Mouse (Mus musculus): ENCODE data around the gene March10. TPM values are rescaled to one million over a fixed set of nuclear protein-coding genes. Genes with fewer than 3 reads are reported as not detected.

Gene March10
- polyA plus RNA-seq, 1 experiment: not detected

DNA sequence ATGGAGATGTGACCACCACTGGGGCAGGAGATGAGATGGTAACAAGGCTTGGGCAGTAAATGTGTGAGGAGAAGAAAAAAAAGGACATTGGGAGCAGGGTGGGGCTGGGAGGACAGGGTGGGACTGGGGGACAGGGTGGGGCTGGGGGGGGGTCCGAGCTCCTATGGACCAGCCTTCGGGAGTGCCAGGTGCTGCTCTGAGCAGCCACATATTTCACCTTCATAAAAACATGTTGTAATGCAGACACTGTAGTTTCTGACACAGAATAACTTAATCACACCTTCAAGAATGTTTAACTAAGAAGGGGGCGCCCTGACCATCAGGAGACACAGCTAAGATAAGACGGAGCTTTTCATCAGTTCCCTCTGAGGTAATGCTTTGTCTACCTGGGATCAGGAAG lies 4.0 kb downstream of the March10 start:
- no peak overlapping the region for H3K27ac ChIP-seq (ENCODE audit: insufficient read depth, low read length)
- H3K4me3 ChIP-seq (ENCODE audit: low read depth, low read length): no peak overlapping the region
- TF ChIP-seq POLR2A (IDR thresholded peaks at IDR 0.05; ENCODE audit: insufficient read depth, low read length) (no peak), CTCF (IDR thresholded peaks at IDR 0.05; ENCODE audit: low read depth, low read length) (no peak), EP300 (IDR thresholded peaks at IDR 0.05; ENCODE audit: insufficient read depth, low read depth, low read length) (no peak)
- no peaks in the 10 kb centered on the region for H3K4me1 ChIP-seq (ENCODE audit: control insufficient read depth, insufficient read depth, low read length)
- no peaks in the 10 kb centered on the region for H3K36me3 ChIP-seq (ENCODE audit: control insufficient read depth, insufficient read depth, low read length, poor library complexity, severe bottlenecking)
- H3K27me3 ChIP-seq (ENCODE audit: control insufficient read depth, insufficient read depth, low read length, poor library complexity, severe bottlenecking): no peaks in the 10 kb centered on the region; the same call in 1 of the 2 replicates
- H3K9ac ChIP-seq (ENCODE audit: low read depth, poor library complexity, severe bottlenecking): no peak overlapping the region
- H3K9me3 ChIP-seq (replicated peaks; ENCODE audit: control insufficient read depth, insufficient read depth, low read length, poor library complexity, severe bottlenecking): no peaks in the 10 kb centered on the region

DNA sequence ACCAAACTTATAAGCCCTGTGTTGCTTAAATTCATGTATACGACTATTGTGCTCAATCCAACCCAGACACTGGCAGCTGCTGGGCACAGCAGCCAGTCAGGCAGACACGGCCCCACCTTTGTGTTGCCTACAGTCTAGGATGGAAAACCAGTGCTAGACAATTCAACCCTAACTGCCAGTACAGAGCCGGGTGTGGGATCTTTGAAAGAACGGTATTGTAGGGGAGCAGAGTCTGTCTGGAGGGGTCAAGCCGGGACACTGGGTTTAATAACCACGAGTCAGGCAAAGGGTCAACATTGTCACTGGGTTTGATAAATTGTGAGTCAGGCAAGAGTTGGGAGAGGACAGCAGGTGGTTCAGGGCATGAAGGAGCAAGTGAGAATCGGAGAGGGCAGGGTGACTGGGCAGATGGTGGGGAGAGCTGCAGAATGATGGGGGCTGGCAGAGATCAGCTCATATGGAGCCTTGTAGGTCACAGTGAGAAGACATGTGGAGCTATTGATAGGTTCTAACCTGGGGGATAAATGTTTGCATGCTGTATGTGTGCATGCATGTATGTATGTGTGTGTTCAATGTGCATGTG lies 4.9 kb downstream of the March10 start:
- Histone ChIP-seq H3K27me3 (ENCODE audit: control insufficient read depth, insufficient read depth, low read length, poor library complexity, severe bottlenecking) (no peaks in the 10 kb centered on the region; the same call in 1 of the 2 replicates), H3K4me3 (ENCODE audit: low read depth, low read length) (no peak overlapping the region), H3K9ac (ENCODE audit: low read depth, poor library complexity, severe bottlenecking) (no peak overlapping the region)

DNA sequence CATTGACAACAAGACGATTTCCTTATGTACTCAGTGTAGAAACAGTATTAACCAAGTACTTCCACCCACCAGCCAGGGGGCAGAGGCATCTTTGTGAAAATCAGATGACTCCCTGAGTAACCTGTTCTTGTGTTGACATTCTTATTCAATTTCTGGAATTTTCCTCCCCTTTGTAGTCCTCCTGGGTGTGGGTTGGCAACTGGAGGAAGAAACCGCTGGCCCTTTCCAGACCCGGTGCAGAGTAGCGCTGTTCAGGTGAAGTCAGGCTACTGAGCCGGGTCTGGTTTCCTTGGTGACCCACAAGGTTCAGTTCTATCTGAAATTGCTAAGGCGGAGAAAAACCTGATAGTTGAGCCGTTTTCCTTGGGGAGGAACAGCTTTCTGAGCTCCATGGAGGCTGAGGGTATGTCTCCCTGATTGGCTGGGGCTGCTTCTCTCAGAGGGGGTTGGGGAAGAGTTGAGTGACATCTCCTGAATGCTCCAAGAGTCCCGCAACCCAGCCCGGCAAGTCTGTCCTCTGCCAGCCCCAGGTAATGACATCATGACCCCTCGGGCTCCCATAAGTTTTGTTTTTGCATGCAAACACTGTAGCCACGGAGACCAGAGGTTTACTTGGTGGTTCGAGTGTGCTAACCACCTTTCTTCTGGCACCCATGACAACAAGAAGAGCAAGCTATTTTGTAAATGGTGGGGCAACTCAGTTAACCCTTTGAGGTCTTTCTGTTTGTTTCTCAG lies 6.8 kb downstream of the March10 start:
- no peaks in the 10 kb centered on the region for H3K4me1 ChIP-seq (ENCODE audit: control insufficient read depth, insufficient read depth, low read length)
- H3K9me3 ChIP-seq (replicated peaks; ENCODE audit: control insufficient read depth, insufficient read depth, low read length, poor library complexity, severe bottlenecking): no peaks in the 10 kb centered on the region
- H3K9ac ChIP-seq (ENCODE audit: low read depth, poor library complexity, severe bottlenecking): no peak overlapping the region
- no peak overlapping the region for H3K4me3 ChIP-seq (ENCODE audit: low read depth, low read length)
- no peaks in the 10 kb centered on the region for H3K27me3 ChIP-seq (ENCODE audit: control insufficient read depth, insufficient read depth, low read length, poor library complexity, severe bottlenecking)
- TF ChIP-seq POLR2A (IDR thresholded peaks at IDR 0.05; ENCODE audit: insufficient read depth, low read length) (no peak), CTCF (IDR thresholded peaks at IDR 0.05; ENCODE audit: low read depth, low read length) (no peak), EP300 (IDR thresholded peaks at IDR 0.05; ENCODE audit: insufficient read depth, low read depth, low read length) (no peak)
- no peaks in the 10 kb centered on the region for H3K36me3 ChIP-seq (ENCODE audit: control insufficient read depth, insufficient read depth, low read length, poor library complexity, severe bottlenecking)
- no peak overlapping the region for H3K27ac ChIP-seq (ENCODE audit: insufficient read depth, low read length)

More for the DNA sequence above, 4.9 kb downstream of the March10 start:
- TF ChIP-seq CTCF (IDR thresholded peaks at IDR 0.05; ENCODE audit: low read depth, low read length) (no peak), POLR2A (IDR thresholded peaks at IDR 0.05; ENCODE audit: insufficient read depth, low read length) (no peak), EP300 (IDR thresholded peaks at IDR 0.05; ENCODE audit: insufficient read depth, low read depth, low read length) (no peak)
- Histone ChIP-seq H3K36me3 (ENCODE audit: control insufficient read depth, insufficient read depth, low read length, poor library complexity, severe bottlenecking) (no peaks in the 10 kb centered on the region), H3K27ac (ENCODE audit: insufficient read depth, low read length) (no peak overlapping the region), H3K9me3 (replicated peaks; ENCODE audit: control insufficient read depth, insufficient read depth, low read length, poor library complexity, severe bottlenecking) (no peaks in the 10 kb centered on the region), H3K4me1 (ENCODE audit: control insufficient read depth, insufficient read depth, low read length) (no peaks in the 10 kb centered on the region)

DNA sequence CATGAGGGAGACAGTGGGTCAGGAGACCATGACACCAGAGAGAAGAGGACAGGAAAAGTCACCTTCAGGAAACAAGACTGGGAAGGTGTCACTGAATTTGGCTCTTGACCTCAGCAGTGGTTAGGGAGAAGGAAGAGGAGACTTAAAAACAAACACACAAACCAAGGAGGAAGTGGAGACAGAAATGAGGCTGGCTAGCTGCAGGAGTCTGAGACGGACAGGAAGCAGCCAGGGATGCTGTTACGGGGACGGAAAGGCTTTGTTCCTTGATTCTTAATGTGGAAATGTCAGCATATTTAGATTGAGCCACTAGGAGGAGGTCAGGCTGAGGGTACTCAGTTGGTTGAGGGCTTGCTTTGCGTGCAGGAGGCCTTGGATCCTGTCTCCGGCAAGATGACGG lies 8.9 kb downstream of the March10 start:
- H3K27ac ChIP-seq (ENCODE audit: insufficient read depth, low read length): no peak overlapping the region

DNA sequence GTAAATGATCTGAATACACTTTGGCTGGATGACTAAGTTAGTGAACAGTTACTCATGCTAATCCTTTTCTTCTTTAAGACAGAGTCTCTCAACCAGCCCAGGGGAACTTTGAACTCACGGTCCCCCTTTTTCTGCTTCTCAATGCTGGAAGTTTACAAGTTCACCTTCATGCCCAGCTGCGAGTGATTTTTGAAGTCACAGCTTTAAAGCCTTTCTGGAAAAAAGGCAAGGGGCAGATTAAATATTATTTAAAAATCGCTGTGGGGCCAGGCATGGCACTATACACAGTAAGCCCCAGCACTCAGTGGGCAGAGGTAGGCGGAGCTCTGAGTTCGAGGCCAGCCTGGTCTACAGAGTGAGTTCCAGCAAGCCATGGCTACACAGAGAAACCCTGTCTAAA lies 10.3 kb downstream of the March10 start:
- TF ChIP-seq CTCF (IDR thresholded peaks at IDR 0.05; ENCODE audit: low read depth, low read length) (no peak), POLR2A (IDR thresholded peaks at IDR 0.05; ENCODE audit: insufficient read depth, low read length) (no peak), EP300 (IDR thresholded peaks at IDR 0.05; ENCODE audit: insufficient read depth, low read depth, low read length) (no peak)
- no peak overlapping the region for H3K27ac ChIP-seq (ENCODE audit: insufficient read depth, low read length)
- no peaks in the 10 kb centered on the region for H3K9me3 ChIP-seq (replicated peaks; ENCODE audit: control insufficient read depth, insufficient read depth, low read length, poor library complexity, severe bottlenecking)

More for the DNA sequence above, 8.9 kb downstream of the March10 start:
- Histone ChIP-seq H3K4me1 (ENCODE audit: control insufficient read depth, insufficient read depth, low read length) (no peaks in the 10 kb centered on the region), H3K36me3 (ENCODE audit: control insufficient read depth, insufficient read depth, low read length, poor library complexity, severe bottlenecking) (no peaks in the 10 kb centered on the region), H3K27me3 (ENCODE audit: control insufficient read depth, insufficient read depth, low read length, poor library complexity, severe bottlenecking) (no peaks in the 10 kb centered on the region), H3K4me3 (ENCODE audit: low read depth, low read length) (no peak overlapping the region), H3K9ac (ENCODE audit: low read depth, poor library complexity, severe bottlenecking) (no peak overlapping the region), H3K9me3 (replicated peaks; ENCODE audit: control insufficient read depth, insufficient read depth, low read length, poor library complexity, severe bottlenecking) (no peaks in the 10 kb centered on the region)
- no peak for TF ChIP-seq EP300 (IDR thresholded peaks at IDR 0.05; ENCODE audit: insufficient read depth, low read depth, low read length)
- no peak for TF ChIP-seq POLR2A (IDR thresholded peaks at IDR 0.05; ENCODE audit: insufficient read depth, low read length)
- TF ChIP-seq CTCF (IDR thresholded peaks at IDR 0.05; ENCODE audit: low read depth, low read length): no peak

DNA sequence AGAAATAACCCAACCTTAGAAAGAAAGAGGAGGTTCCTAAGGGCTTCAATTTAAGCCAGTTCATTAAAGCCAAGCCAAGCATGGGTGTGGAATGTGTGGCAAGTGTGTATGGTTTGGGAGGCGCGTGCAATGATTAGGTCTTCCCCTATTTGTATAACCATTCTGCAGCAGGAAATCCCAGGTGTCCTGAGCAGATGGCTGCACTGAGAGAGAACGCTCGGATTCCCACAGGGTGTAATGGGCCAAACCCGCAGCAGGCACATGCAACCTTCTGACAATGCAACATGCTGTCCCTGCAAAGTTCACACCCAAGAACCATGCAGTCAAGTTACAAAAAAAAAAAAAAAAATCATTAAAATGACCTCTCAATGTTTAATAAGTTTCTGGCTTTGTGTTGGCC lies 10.8 kb downstream of the March10 start:
- Histone ChIP-seq H3K36me3 (ENCODE audit: control insufficient read depth, insufficient read depth, low read length, poor library complexity, severe bottlenecking) (no peaks in the 10 kb centered on the region), H3K27me3 (ENCODE audit: control insufficient read depth, insufficient read depth, low read length, poor library complexity, severe bottlenecking) (no peaks in the 10 kb centered on the region), H3K27ac (ENCODE audit: insufficient read depth, low read length) (no peak overlapping the region), H3K9ac (ENCODE audit: low read depth, poor library complexity, severe bottlenecking) (no peak overlapping the region), H3K4me3 (ENCODE audit: low read depth, low read length) (no peak overlapping the region), H3K9me3 (replicated peaks; ENCODE audit: control insufficient read depth, insufficient read depth, low read length, poor library complexity, severe bottlenecking) (no peaks in the 10 kb centered on the region), H3K4me1 (ENCODE audit: control insufficient read depth, insufficient read depth, low read length) (no peaks in the 10 kb centered on the region)
- no peak for TF ChIP-seq POLR2A (IDR thresholded peaks at IDR 0.05; ENCODE audit: insufficient read depth, low read length)
- TF ChIP-seq EP300 (IDR thresholded peaks at IDR 0.05; ENCODE audit: insufficient read depth, low read depth, low read length): no peak
- TF ChIP-seq CTCF (IDR thresholded peaks at IDR 0.05; ENCODE audit: low read depth, low read length): no peak

More for the DNA sequence above, 10.3 kb downstream of the March10 start:
- no peaks in the 10 kb centered on the region for H3K4me1 ChIP-seq (ENCODE audit: control insufficient read depth, insufficient read depth, low read length)
- H3K36me3 ChIP-seq (ENCODE audit: control insufficient read depth, insufficient read depth, low read length, poor library complexity, severe bottlenecking): no peaks in the 10 kb centered on the region
- H3K4me3 ChIP-seq (ENCODE audit: low read depth, low read length): no peak overlapping the region
- H3K27me3 ChIP-seq (ENCODE audit: control insufficient read depth, insufficient read depth, low read length, poor library complexity, severe bottlenecking): no peaks in the 10 kb centered on the region
- no peak overlapping the region for H3K9ac ChIP-seq (ENCODE audit: low read depth, poor library complexity, severe bottlenecking)

Measured in ES-Bruce4 (cell line).